Mouse (Mus musculus) G1E (cell line): ENCODE measurements around the gene Zg16. TPM values are rescaled to one million over a fixed set of nuclear protein-coding genes. Genes with fewer than 3 reads are reported as not detected.

Experiments used
- ATAC-seq: 2 replicates; pipeline ENCODE4 v1.8.0; 2016; ENCODE audit warnings: mild to moderate bottlenecking; ENCODE audit not compliant: insufficient number of reproducible peaks, poor library complexity, low FRiP score, severe bottlenecking; ENCODE audit errors: extremely low read depth
- DNase-seq: peaks from one replicate; pipeline ENCODE4 v3.0.0; 2012; ENCODE audit warnings: low spot score
- H3K27me3 ChIP-seq: 2 replicates; pipeline ENCODE4 v1.6.1; 2012; ENCODE audit warnings: mild to moderate bottlenecking, low read length, inconsistent platforms; ENCODE audit not compliant: insufficient read depth
- H3K36me3 ChIP-seq: replicated peaks from 2 replicates; pipeline ENCODE3; 2012; ENCODE audit warnings: mild to moderate bottlenecking, inconsistent platforms
- H3K4me1 ChIP-seq: 2 replicates; pipeline ENCODE4 v1.6.1; 2012; ENCODE audit warnings: low read depth, low read length, inconsistent platforms, mixed read lengths; ENCODE audit not compliant: insufficient read depth
- H3K4me3 ChIP-seq: 2 replicates; pipeline ENCODE4 v1.5.1; 2012; ENCODE audit warnings: low read depth, mild to moderate bottlenecking, inconsistent platforms, low read length, moderate library complexity, mixed read lengths
- H3K9me3 ChIP-seq: replicated peaks from 2 replicates; pipeline ENCODE4 v1.6.1; 2012; ENCODE audit warnings: inconsistent platforms
- CTCF ChIP-seq: IDR thresholded peaks from 2 replicates; pipeline ENCODE4 v1.5.1; 2012; ENCODE audit warnings: low read depth, low read length, inconsistent platforms, mixed read lengths
- GATA1 ChIP-seq: IDR thresholded peaks from 2 replicates; pipeline ENCODE4 v1.6.1; 2012; ENCODE audit warnings: borderline replicate concordance, low read length, inconsistent platforms, mixed read lengths
- GATA2 ChIP-seq: IDR thresholded peaks from 2 replicates; pipeline ENCODE4 v1.6.1; 2012; ENCODE audit warnings: low read depth, low read length, inconsistent platforms, borderline replicate concordance
- POLR2AphosphoS5 ChIP-seq: IDR thresholded peaks from 2 replicates; pipeline ENCODE4 v1.6.1; 2012; ENCODE audit warnings: low read depth, low read length, inconsistent platforms; ENCODE audit not compliant: insufficient replicate concordance
- TAL1 ChIP-seq: conservative IDR thresholded peaks from 2 replicates; pipeline ENCODE4 v1.6.1; 2012; ENCODE audit warnings: low read depth, low read length, inconsistent platforms, mixed read lengths
- polyA plus RNA-seq: library from polyadenylated mRNA; stranded (reverse); fragments of >175 nt; gene quantifications from 2 replicates; pipeline ENCODE4 v1.2.3, GENCODE M21; 2012
- total RNA-seq, 2 experiments: library from RNA; stranded (forward) in 1 of 2; stranded (reverse) in 1 of 2; fragments of 200-1000 nt in 1 of 2; fragments of >200 nt in 1 of 2; fragmentation: Nextera tagmentation in 1 of 2; gene quantifications; 2 replicates each; pipeline ENCODE4 v1.2.3; 2014 to 2017

Zg16 gene
- total and polyA plus RNA-seq, 3 experiments: 2.9 TPM; not detected in 2

GRCm38 (mm10) chr7:127121061-127121910 lies 34.2 kb upstream of the Zg16 start:
- H3K4me1 ChIP-seq: peaks cover 39% of the 10 kb centered on the region
- H3K27me3 ChIP-seq: no peaks in the 10 kb centered on the region
- peaks cover 75% of the 10 kb centered on the region for H3K36me3 ChIP-seq
- TF ChIP-seq CTCF (no peak), POLR2AphosphoS5 (no peak), GATA2 (no peak), TAL1 (no peak), GATA1 (no peak)
- peaks cover 7% of the 10 kb centered on the region for H3K9me3 ChIP-seq
- ATAC-seq (no peak), DNase-seq (no peak)
- H3K4me3 ChIP-seq: no peak overlapping the region

GRCm38 (mm10) chr7:127118671-127119445 lies 31.7 kb upstream of the Zg16 start:
- no peak for DNase-seq
- Histone ChIP-seq H3K27me3 (no peaks in the 10 kb centered on the region), H3K4me1 (peaks cover 56% of the 10 kb centered on the region), H3K9me3 (no peaks in the 10 kb centered on the region), H3K36me3 (peaks cover 78% of the 10 kb centered on the region), H3K4me3 (no peak overlapping the region)
- ATAC-seq: no peak
- no peak for TF ChIP-seq TAL1
- TF ChIP-seq CTCF: no peak
- TF ChIP-seq POLR2AphosphoS5: no peak
- TF ChIP-seq GATA1: no peak
- no peak for TF ChIP-seq GATA2

- peaks cover 75% of the 10 kb centered on the region for H3K36me3 ChIP-seq
- ATAC-seq (no peak), DNase-seq (no peak)
- H3K4me1 ChIP-seq: peaks cover 65% of the 10 kb centered on the region
- no peak overlapping the region for H3K4me3 ChIP-seq
- H3K27me3 ChIP-seq: no peaks in the 10 kb centered on the region
- H3K9me3 ChIP-seq: no peaks in the 10 kb centered on the region
- TF ChIP-seq GATA2: no peak
- TF ChIP-seq POLR2AphosphoS5: no peak
- TF ChIP-seq TAL1: no peak
- TF ChIP-seq CTCF: no peak
- TF ChIP-seq GATA1: no peak
Measured at GRCm38 (mm10) chr7:127117948-127118347, 30.8 kb upstream of the Zg16 start.

GRCm38 (mm10) chr7:127116331-127116935 lies 29.3 kb upstream of the Zg16 start:
- no peaks in the 10 kb centered on the region for H3K9me3 ChIP-seq
- H3K4me3 ChIP-seq: no peak overlapping the region
- H3K4me1 ChIP-seq: peaks cover 72% of the 10 kb centered on the region
- H3K36me3 ChIP-seq: peaks cover 73% of the 10 kb centered on the region
- ATAC-seq: no peak
- no peaks in the 10 kb centered on the region for H3K27me3 ChIP-seq
- no peak for TF ChIP-seq TAL1
- DNase-seq: no peak

- DNase-seq: no peak
Measured at GRCm38 (mm10) chr7:127114920-127115319, 27.8 kb upstream of the Zg16 start.

GRCm38 (mm10) chr7:127113614-127114259 lies 26.6 kb upstream of the Zg16 start:
- ATAC-seq (no peak), DNase-seq (no peak)
- Histone ChIP-seq H3K36me3 (peaks cover 65% of the 10 kb centered on the region), H3K27me3 (no peaks in the 10 kb centered on the region), H3K4me3 (no peak overlapping the region), H3K9me3 (no peaks in the 10 kb centered on the region), H3K4me1 (peaks cover 65% of the 10 kb centered on the region)
- TF ChIP-seq CTCF (no peak), POLR2AphosphoS5 (no peak), TAL1 (no peak), GATA2 (no peak), GATA1 (no peak)

More at GRCm38 (mm10) chr7:127114920-127115319, 27.8 kb upstream of the Zg16 start:
- H3K9me3 ChIP-seq: no peaks in the 10 kb centered on the region
- TF ChIP-seq GATA2: no peak
- no peak for TF ChIP-seq GATA1
- TF ChIP-seq POLR2AphosphoS5: no peak
- TF ChIP-seq TAL1: no peak
- no peak for TF ChIP-seq CTCF
- H3K4me3 ChIP-seq: no peak overlapping the region
- H3K4me1 ChIP-seq: peaks cover 76% of the 10 kb centered on the region
- no peaks in the 10 kb centered on the region for H3K27me3 ChIP-seq
- no peak for ATAC-seq
- H3K36me3 ChIP-seq: peaks cover 71% of the 10 kb centered on the region
